ENCODE assay signal across 7 mouse cellular contexts in the genomic region with DNA sequence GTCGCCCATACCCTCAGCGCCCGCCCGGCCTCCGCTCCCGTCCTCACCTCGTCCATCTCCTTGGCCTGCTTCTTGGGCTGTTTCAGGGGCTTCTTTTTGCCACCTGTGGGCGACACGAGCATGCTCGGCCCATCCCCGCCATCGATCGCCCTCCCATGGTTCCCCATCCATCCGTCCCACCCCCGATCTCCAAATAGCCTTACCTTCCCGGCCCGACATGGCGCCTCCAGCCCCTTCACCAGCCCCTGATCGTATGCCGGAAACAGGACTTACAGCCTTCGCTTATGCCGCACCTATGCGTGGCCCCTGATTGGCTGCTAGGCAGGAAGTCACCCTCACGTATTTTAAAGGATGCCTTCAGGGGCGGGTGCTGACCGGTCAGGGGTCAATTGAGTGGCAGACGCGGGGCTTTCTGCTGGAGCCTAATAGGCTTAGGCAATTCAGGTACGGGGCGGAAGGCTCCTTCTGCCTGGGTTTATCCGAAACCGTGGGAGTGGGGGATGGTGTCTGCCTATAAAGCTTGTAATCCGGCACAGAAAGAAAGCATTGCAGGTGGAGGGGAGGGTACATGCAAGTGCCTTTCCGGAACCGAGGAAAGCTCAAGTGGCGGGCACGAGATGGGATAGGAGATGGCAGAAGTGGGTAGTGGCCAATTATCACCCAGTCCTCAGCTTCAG. TPM values are rescaled to one million over a fixed set of nuclear protein-coding genes. Genes with fewer than 3 reads are reported as not detected.
DNase-seq lines count a peak whose midpoint lies in the region; ATAC-seq and TF ChIP-seq lines count a peak whose summit lies in the region.

A gene (plus strand): TSS at position 370 of the 677 bp plus-strand sequence.
A gene (minus strand): TSS at position 464 of the 677 bp plus-strand sequence.

- no peaks in the 10 kb centered on the region for H3K9me3 ChIP-seq in intestine, postnatal 0 days (ENCODE audit: control insufficient read depth)
- no peaks in the 10 kb centered on the region for H3K9me3 ChIP-seq in midbrain, embryonic 10.5 days (replicated peaks)

- ATAC-seq in intestine, postnatal 0 days: peak; percentile 95

- TF ChIP-seq CTCF in intestine, postnatal 0 days (IDR thresholded peaks at IDR 0.05; ENCODE audit: low read depth): no peak

- intact Hi-C loops in left cerebral cortex, postnatal 36 days (cut with DNase I): no loop called here

- peak within 1 kb of the TSS; percentile 63 for H3K9ac ChIP-seq in intestine, postnatal 0 days (ENCODE audit: low read depth, low read length)

- H3K4me1 ChIP-seq in intestine, postnatal 0 days (replicated peaks; ENCODE audit: control insufficient read depth, insufficient read depth, low read length): no peaks in the 10 kb centered on the region
- H3K4me1 ChIP-seq in midbrain, embryonic 10.5 days: peaks cover 35% of the 10 kb centered on the region

- peak within 1 kb of the TSS; percentile 63 for H3K4me3 ChIP-seq in intestine, postnatal 0 days (ENCODE audit: low read depth, low read length)
- peak within 1 kb of the TSS; percentile 94 for H3K4me3 ChIP-seq in midbrain, embryonic 10.5 days

- peak within 1 kb of the TSS; percentile 70 for H3K4me2 ChIP-seq in intestine, postnatal 0 days (replicated peaks; ENCODE audit: low read depth)

- under 1% methylated on average over 37 of the region's 37 CpGs for WGBS in intestine, postnatal 0 days
- under 1% methylated on average over 37 of the region's 37 CpGs for WGBS in midbrain, embryonic 10.5 days

- H3K27ac ChIP-seq in intestine, postnatal 0 days (ENCODE audit: low read depth, low read length): peak within 1 kb of the TSS; percentile 69
- H3K27ac ChIP-seq in midbrain, embryonic 10.5 days (replicated peaks): peak within 1 kb of the TSS; percentile 93

- DNase-seq in adrenal gland, adult 8-10 months: peak; percentile 89
- peak; percentile 74 for DNase-seq in embryo, embryonic 11.5 days (ENCODE audit: low read depth, low spot score)
- peak; percentile 50 to 77 for DNase-seq in gastrocnemius, postnatal 4 days (ENCODE audit: low spot score in 2 of 2)
- DNase-seq in left cerebral cortex, postnatal 36 days (ENCODE audit: low spot score in 2 of 2): peak; percentile 86 to 89
- peak; percentile 91 for DNase-seq in midbrain, embryonic 10.5 days (ENCODE audit: low spot score)
- peak; percentile 89 to 91 for DNase-seq in right cerebral cortex, postnatal 36 days (ENCODE audit: low spot score in 2 of 2)

- H3K27me3 ChIP-seq in intestine, postnatal 0 days (replicated peaks; ENCODE audit: control insufficient read depth, insufficient read depth, low read length): no peaks in the 10 kb centered on the region
- H3K27me3 ChIP-seq in midbrain, embryonic 10.5 days (ENCODE audit: low read depth, poor library complexity, severe bottlenecking): no peaks in the 10 kb centered on the region

- peaks cover 8% of the 10 kb centered on the region; the same call in 1 of the 2 replicates for H3K36me3 ChIP-seq in intestine, postnatal 0 days (ENCODE audit: control insufficient read depth, insufficient read depth)
- H3K36me3 ChIP-seq in midbrain, embryonic 10.5 days: peaks cover 33% of the 10 kb centered on the region

RNA-seq across cellular contexts. Expression of the first gene that starts in this region (rescaled TPM):
- 10 to 100 TPM; 17.3 to 20.0 (median 18.7) TPM for total RNA-seq in adrenal gland, adult 8-10 months (2022)
- total RNA-seq in gastrocnemius, postnatal 4 days (2021): 1 to 10 TPM; 8.6 to 9.1 TPM
- 12.1 and 12.7 TPM in 2 replicates for polyA plus RNA-seq in intestine, postnatal 0 days (2015; fragmentation: Nextera tagmentation; extraction: Ambion mirVana)
- 1 to 10 TPM; 7.2 to 8.1 TPM for total RNA-seq in left cerebral cortex, postnatal 36 days (2021)
- polyA plus RNA-seq in midbrain, embryonic 10.5 days (2016; fragmentation: Nextera tagmentation; extraction: Ambion mirVana): 14.5 and 14.9 TPM in 2 replicates

RNA-seq across cellular contexts. Expression of the second gene that starts in this region (rescaled TPM):
- 100 to 1,000 TPM; 342 to 453 (median 370) TPM for total RNA-seq in adrenal gland, adult 8-10 months (2022)
- total RNA-seq in gastrocnemius, postnatal 4 days (2021): 100 to 1,000 TPM; 186 to 241 TPM
- polyA plus RNA-seq in intestine, postnatal 0 days (2015; fragmentation: Nextera tagmentation; extraction: Ambion mirVana): 683 and 718 TPM in 2 replicates
- 100 to 1,000 TPM; 348 to 352 TPM for total RNA-seq in left cerebral cortex, postnatal 36 days (2021)
- polyA plus RNA-seq in midbrain, embryonic 10.5 days (2016; fragmentation: Nextera tagmentation; extraction: Ambion mirVana): 733 and 761 TPM in 2 replicates

Comparison
In these comparisons a context has a peak if more than half of its experiments do, and no peak if none do; other contexts are left out.
1. Peak in every context shown above with its lines: DNase-seq, ATAC-seq, H3K4me3 ChIP-seq and H3K27ac ChIP-seq.